Mouse (Mus musculus) limb, embryonic 14.5 days (tissue): ENCODE measurements at regions not wholly inside any gene's neighbourhood (a gene's known extent, or its start where the extent isn't known, plus 50 kb on each side); places are given as distances from the start of the nearest gene placed in this dataset.

Source experiments
- ATAC-seq: fragments of 200-750 bp; cut with Nextera tagmentation; 2 replicates; pipeline ENCODE4 v1.8.0; 2017; ENCODE audit warnings: low read depth, moderate number of reproducible peaks, moderate TSS enrichment; ENCODE audit not compliant: low FRiP score
- DNase-seq: peaks from one replicate; pipeline ENCODE4 v3.0.0-alpha.2; 2015; ENCODE audit warnings: low spot score
- H3K27ac ChIP-seq: fragments of 300-500 bp; sonication (generic); replicated peaks from 2 replicates; pipeline ENCODE4 v1.5.1; 2014; ENCODE audit warnings: low read depth, mild to moderate bottlenecking, low read length, moderate library complexity, mixed read lengths
- H3K27me3 ChIP-seq: fragments of 300-500 bp; sonication (generic); 2 replicates; pipeline ENCODE4 v1.6.1; 2014; ENCODE audit warnings: low read length, mixed read lengths; ENCODE audit not compliant: control insufficient read depth, insufficient read depth
- H3K36me3 ChIP-seq: fragments of 300-500 bp; sonication (generic); 2 replicates; pipeline ENCODE4 v1.6.1; 2014; ENCODE audit warnings: mild to moderate bottlenecking, low read length, moderate library complexity, mixed read lengths; ENCODE audit not compliant: control insufficient read depth, insufficient read depth
- H3K4me1 ChIP-seq: fragments of 300-500 bp; sonication (generic); 2 replicates; pipeline ENCODE4 v1.6.1; 2014; ENCODE audit warnings: antibody characterized with exemption, low read length, mixed read lengths; ENCODE audit not compliant: control insufficient read depth, insufficient read depth
- H3K4me2 ChIP-seq: fragments of 300-500 bp; sonication (generic); replicated peaks from 2 replicates; pipeline ENCODE4 v1.6.1; 2014; ENCODE audit warnings: low read depth, mild to moderate bottlenecking, low read length, moderate library complexity; ENCODE audit not compliant: severe bottlenecking
- H3K4me3 ChIP-seq: fragments of 300-500 bp; sonication (generic); replicated peaks from 2 replicates; pipeline ENCODE4 v1.5.1; 2014; ENCODE audit warnings: low read length
- H3K9ac ChIP-seq: fragments of 300-500 bp; sonication (generic); 2 replicates; pipeline ENCODE4 v1.6.1; 2014; ENCODE audit warnings: mild to moderate bottlenecking, low read depth, low read length, moderate library complexity; ENCODE audit not compliant: severe bottlenecking
- H3K9me3 ChIP-seq: fragments of 300-500 bp; sonication (generic); 2 replicates; pipeline ENCODE4 v1.6.1; 2016; ENCODE audit warnings: low read length; ENCODE audit not compliant: control insufficient read depth
- POLR2A ChIP-seq: fragments of 200-500 bp; IDR thresholded peaks from 2 replicates; pipeline ENCODE4 v1.8.0; 2012; ENCODE audit warnings: inconsistent platforms, mild to moderate bottlenecking, moderate library complexity, borderline replicate concordance; ENCODE audit not compliant: insufficient read depth, insufficient read length; ENCODE audit errors: extremely low read depth
- WGBS: fragments of 180-500 bp; shearing (Covaris S2); extraction: QIAGEN DNeasy Blood & Tissue Kit; methylation state at CpG from one replicate; pipeline ENCODE4 v1.1.7; 2014; 5-methylcytosine and 5-hydroxymethylcytosine counted together

- no peak for TF ChIP-seq POLR2A
- peak; percentile 36 for DNase-seq
- Histone ChIP-seq H3K27me3 (no peaks in the 10 kb centered on the region), H3K36me3 (no peaks in the 10 kb centered on the region), H3K9ac (no peak overlapping the region), H3K4me3 (no peak overlapping the region), H3K4me1 (no peaks in the 10 kb centered on the region), H3K9me3 (no peaks in the 10 kb centered on the region), H3K27ac (no peak overlapping the region), H3K4me2 (no peak overlapping the region)
- peak; percentile 37; the same call in 1 of the 2 replicates for ATAC-seq
- 49% methylated on average over 5 of the region's 5 CpGs for WGBS
Measured at GRCm38 (mm10) chr13:44168186-44168585, 383.6 kb downstream of the Cd83 start.

GRCm38 (mm10) chr13:44171639-44172038 is 387.1 kb downstream of the Cd83 start:
- ATAC-seq: no peak
- Histone ChIP-seq H3K4me1 (peaks cover 7% of the 10 kb centered on the region; the same call in 1 of the 2 replicates), H3K27me3 (no peaks in the 10 kb centered on the region), H3K4me3 (no peak overlapping the region), H3K27ac (no peak overlapping the region), H3K4me2 (no peak overlapping the region), H3K36me3 (no peaks in the 10 kb centered on the region), H3K9ac (no peak overlapping the region), H3K9me3 (no peaks in the 10 kb centered on the region)
- no peak for DNase-seq
- no peak for TF ChIP-seq POLR2A
- 64% methylated on average over 6 of the region's 6 CpGs for WGBS

GRCm38 (mm10) chr13:44172701-44173100 is 388.1 kb downstream of the Cd83 start:
- H3K4me3 ChIP-seq: no peak overlapping the region
- no peak overlapping the region for H3K4me2 ChIP-seq
- DNase-seq (no peak), ATAC-seq (no peak)
- no peak overlapping the region for H3K27ac ChIP-seq
- H3K9me3 ChIP-seq: no peaks in the 10 kb centered on the region
- no peaks in the 10 kb centered on the region for H3K27me3 ChIP-seq
- H3K36me3 ChIP-seq: no peaks in the 10 kb centered on the region
- WGBS: 85% methylated on average over 5 of the region's 5 CpGs
- no peak overlapping the region for H3K9ac ChIP-seq
- H3K4me1 ChIP-seq: peaks cover 7% of the 10 kb centered on the region; the same call in 1 of the 2 replicates
- TF ChIP-seq POLR2A: no peak

GRCm38 (mm10) chr13:44174236-44174635 is 389.7 kb downstream of the Cd83 start:
- Histone ChIP-seq H3K9ac (no peak overlapping the region), H3K27ac (no peak overlapping the region), H3K36me3 (no peaks in the 10 kb centered on the region), H3K9me3 (no peaks in the 10 kb centered on the region), H3K4me3 (no peak overlapping the region), H3K4me1 (peaks cover 7% of the 10 kb centered on the region; the same call in 1 of the 2 replicates), H3K4me2 (no peak overlapping the region), H3K27me3 (no peaks in the 10 kb centered on the region)
- ATAC-seq: no peak
- DNase-seq: no peak
- WGBS: 95% methylated on average over 2 of the region's 2 CpGs
- TF ChIP-seq POLR2A: no peak

- DNase-seq (peak; percentile 75), ATAC-seq (peak; percentile 69)
- no peak overlapping the region for H3K9ac ChIP-seq
- H3K4me3 ChIP-seq: no peak overlapping the region
- no peak overlapping the region for H3K4me2 ChIP-seq
- peaks cover 7% of the 10 kb centered on the region; the same call in 1 of the 2 replicates for H3K4me1 ChIP-seq
- H3K9me3 ChIP-seq: no peaks in the 10 kb centered on the region
- TF ChIP-seq POLR2A: no peak
- no peaks in the 10 kb centered on the region for H3K36me3 ChIP-seq
- H3K27ac ChIP-seq: no peak overlapping the region
- WGBS: 53% methylated on average over 8 of the region's 8 CpGs
- no peaks in the 10 kb centered on the region for H3K27me3 ChIP-seq
Measured at GRCm38 (mm10) chr13:44175300-44176036, 390.9 kb downstream of the Cd83 start.

- Histone ChIP-seq H3K27me3 (no peaks in the 10 kb centered on the region), H3K4me1 (peaks cover 7% of the 10 kb centered on the region; the same call in 1 of the 2 replicates), H3K4me3 (no peak overlapping the region), H3K4me2 (no peak overlapping the region), H3K9ac (no peak overlapping the region), H3K27ac (no peak overlapping the region), H3K9me3 (no peaks in the 10 kb centered on the region), H3K36me3 (no peaks in the 10 kb centered on the region)
- no peak for TF ChIP-seq POLR2A
- 80% methylated on average over 8 of the region's 8 CpGs for WGBS
- ATAC-seq (no peak), DNase-seq (no peak)
Measured at GRCm38 (mm10) chr13:44176121-44176520, 391.5 kb downstream of the Cd83 start.
